Mouse (Mus musculus): ENCODE data around the gene Npr3. TPM values are rescaled to one million over a fixed set of nuclear protein-coding genes. Genes with fewer than 3 reads are reported as not detected.

The Npr3 gene
- not detected in 2 replicates for total RNA-seq (2015; ENCODE audit: low replicate concordance)
- total RNA-seq (2017; ENCODE audit: low replicate concordance) = not detected in 2 replicates

DNA sequence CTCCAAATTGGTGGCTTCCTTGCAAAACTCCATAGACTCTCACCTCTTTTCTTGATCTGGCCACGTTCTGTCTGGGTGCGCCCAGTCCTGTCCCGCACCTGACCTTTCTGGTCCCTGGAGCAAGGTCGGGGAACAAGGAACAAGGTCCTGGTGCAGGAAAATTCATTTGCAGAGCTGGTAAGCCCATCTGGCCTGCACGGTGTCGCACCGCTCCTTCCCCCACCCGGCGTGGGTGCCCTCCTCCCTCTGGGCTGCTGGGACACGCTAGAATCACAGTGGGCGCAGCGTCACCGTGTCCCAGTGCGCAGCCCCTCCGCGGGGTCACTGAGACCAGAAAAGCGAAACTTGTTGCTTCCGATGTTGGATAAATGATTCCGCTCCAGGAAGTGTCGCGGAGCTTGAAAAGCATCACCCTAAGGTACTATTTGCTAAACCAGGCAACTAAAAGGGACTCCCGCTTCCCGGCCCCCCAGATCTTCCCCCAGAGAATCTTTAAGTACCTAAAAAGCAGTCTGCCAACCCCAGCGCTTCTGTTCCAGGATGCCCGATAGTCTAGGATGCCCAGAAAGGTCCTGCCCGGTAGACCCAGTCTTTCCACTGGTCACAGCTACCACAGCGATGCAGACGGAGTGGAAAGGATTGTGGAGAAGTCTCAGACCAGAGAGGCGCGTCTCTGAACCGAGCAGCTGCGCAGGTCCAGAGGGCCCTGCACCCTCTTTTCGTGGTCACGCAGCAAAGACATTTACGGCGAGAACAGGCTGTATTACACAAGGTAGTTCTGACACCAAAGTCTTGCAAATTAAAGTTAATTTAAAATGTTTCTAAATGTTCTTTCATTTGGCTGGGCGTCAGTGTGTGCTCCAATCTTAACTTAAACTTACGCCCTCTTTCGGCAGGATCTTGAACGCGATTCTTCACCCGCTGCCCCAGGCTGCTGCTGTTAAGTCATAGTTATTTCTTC lies at the start of gene Npr3:
Gene Npr3, minus strand, starts transcription at position 717 of the 961 bp plus-strand sequence.
- ATAC-seq (replicated peaks; ENCODE audit: low FRiP score, poor library complexity, severe bottlenecking) = no peak

DNA sequence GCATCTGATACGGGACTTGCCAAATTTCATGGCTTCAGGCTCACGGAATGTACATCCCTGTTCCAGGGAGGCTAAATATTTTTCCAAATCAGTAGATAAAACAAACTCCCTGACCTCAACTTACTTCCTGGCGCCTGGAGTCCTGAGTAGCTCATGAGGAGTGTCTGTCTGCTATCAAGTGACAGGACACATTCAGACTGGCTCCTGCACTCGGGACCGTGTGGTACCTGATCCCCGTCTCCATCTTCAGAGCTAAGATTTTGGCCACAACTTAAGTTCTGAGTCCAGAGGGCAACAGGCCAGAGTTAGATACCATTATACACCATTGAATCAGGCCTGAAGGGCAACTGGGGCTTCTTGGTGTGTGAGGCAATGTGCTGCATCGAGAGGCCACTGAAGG lies 49.0 kb upstream of the Npr3 start:
- ATAC-seq (replicated peaks; ENCODE audit: low FRiP score, poor library complexity, severe bottlenecking) = no peak

DNA sequence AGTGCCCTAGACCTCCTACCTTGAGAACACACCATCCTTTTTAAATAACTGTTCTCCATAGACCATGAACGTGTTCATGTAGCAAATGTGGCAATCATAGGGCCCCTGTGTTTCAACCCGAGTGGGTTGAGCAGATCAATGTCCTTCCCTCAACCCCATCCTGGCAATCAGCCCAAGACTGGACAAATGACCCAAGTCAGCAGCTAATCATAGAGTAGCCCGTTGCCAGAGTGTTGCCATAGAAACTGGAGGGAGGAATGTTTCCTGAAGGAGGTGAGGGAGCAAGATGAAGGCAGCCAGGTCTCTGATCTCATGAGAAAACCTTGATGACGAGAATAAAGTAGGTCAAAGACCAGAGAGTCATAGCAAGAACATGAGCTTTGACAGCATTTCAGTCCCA lies 47.1 kb upstream of the Npr3 start:
- ATAC-seq (replicated peaks; ENCODE audit: low FRiP score, poor library complexity, severe bottlenecking) = no peak

DNA sequence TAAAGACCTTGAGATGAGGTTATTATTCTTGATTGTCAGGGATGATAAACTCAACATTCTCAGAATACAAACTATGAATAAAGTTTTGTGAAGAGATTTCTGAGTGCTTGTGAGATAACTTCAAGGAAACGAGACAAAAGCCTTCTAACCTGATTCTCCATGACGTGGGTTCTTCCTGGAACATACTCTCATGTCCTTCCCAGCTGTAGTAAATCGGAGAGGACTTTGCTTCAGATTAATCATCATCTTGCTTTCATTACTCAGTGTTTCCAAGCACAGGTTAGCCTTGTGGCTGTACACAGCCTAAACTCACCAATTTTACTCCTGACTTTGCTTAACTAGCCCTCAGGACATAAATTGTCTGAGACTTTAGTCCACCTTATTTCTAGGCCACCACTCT lies 45.1 kb upstream of the Npr3 start:
- no peak for ATAC-seq (replicated peaks; ENCODE audit: low FRiP score, poor library complexity, severe bottlenecking)

DNA sequence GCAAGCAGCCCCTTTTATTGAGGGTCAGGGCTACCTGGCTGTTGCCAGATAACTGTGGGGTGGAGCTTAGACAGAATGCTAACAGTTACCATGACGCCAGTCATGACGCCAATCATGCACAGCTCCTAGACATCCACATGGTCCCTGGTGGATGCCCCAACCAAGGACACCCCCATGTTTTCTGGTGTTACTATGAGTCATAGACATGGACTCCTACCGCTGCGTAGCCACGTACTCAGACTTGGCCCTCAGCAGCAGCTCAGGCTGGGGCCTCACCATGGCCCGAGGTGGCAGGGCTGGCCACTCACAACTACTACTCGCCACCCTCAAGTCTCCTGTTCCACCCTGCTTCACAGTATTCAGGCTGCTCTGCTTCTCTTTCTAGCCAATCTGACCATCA lies 44.1 kb upstream of the Npr3 start:
- no peak for ATAC-seq (replicated peaks; ENCODE audit: low FRiP score, poor library complexity, severe bottlenecking)

DNA sequence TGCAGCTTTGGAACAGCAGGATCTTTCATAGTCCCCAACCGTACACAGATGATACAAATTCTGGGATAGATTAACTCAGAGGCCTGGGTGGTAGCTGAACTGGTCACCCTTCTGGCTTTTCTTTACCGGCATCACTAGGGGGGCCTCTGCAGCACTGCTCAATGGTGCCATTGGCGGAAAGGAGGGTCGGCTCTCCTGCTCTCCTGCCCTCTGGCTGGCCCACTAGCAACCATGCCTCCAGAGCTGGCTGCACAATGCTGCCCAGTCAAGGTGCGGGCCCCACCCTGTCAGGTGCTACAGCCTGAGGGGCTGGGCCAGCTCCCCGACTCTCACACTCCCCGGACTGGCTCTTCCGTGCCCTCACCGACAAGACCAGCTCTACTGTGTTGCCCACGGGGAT lies 43.1 kb upstream of the Npr3 start:
- no peak for ATAC-seq (replicated peaks; ENCODE audit: low FRiP score, poor library complexity, severe bottlenecking)

DNA sequence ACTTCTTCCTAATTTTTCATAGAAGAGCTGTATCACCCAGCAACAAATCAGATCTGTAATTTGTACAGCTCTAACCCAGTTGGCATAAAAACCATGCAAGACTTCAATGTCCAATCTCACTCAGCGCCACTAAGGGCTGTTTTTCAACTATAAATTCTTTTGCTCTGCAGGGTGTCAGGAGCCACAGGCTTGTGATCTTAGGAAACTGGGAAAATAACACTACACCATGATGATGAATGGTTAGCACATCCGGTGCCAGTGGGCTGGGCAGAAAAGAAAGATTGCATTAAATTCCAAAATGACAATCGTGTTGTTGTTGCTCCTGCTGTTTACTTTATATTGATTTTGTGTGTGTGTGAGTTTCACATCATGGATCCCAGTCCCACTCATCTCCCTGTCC lies 42.4 kb upstream of the Npr3 start:
- ATAC-seq (replicated peaks; ENCODE audit: low FRiP score, poor library complexity, severe bottlenecking) = no peak

DNA sequence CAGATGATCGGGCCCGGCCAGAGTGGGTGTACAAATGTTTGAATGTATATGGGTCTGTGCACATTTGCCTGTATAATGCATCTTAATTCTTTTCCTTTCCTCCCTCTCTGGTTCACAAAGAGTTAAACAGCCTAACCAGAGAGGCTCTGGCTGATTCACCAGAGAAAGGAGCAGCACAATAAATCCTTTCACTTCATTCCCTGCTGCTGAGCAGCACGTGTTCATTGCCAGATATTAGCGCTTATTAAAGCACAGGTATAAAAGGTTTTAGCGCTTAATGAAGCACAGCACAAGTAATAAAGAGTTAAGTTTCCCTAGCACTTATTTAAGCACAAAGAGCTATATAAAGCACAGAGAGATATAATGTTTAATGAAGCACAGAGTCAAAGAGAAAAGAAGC lies 33.8 kb upstream of the Npr3 start:
- no peak for ATAC-seq (replicated peaks; ENCODE audit: low FRiP score, poor library complexity, severe bottlenecking)

DNA sequence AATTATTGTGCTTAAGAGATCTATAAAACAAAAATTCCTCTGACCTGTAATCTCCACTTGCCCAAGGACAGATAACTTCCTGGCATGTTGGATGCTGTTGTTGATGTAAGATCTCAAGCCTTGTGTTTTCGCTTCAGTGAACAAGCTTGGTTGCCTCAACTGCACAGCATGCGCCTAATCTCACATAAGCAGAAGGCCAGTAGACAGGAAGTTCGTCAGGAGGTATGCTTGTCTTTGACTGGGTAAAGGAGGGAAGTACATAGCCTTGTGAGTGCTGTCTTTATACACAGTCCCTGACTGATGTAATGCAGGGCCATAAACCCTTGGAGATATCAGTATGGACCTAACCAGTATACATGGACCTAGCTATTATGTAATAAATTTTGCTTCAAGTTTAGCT lies 20.7 kb upstream of the Npr3 start:
- ATAC-seq (replicated peaks; ENCODE audit: low FRiP score, poor library complexity, severe bottlenecking) = no peak

DNA sequence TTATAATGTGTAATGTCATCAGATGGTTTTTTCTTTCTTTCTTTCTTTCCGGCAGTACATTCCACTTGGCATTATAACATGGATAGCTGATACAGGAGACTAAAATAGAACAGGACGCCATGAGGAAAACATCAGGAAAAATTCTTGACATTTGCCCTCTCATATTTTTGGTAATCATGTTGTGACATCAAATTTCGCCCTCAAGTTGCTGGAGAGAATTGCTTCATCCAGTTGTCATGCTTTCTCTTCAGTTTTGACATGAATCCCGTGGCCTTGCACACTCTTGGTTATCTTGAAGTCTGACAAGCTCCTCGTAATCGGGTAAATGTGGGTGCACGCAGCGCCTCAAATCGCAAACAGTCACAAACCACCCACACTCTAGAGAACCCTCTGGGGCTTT lies 7.0 kb upstream of the Npr3 start:
- no peak for ATAC-seq (replicated peaks; ENCODE audit: low FRiP score, poor library complexity, severe bottlenecking)

DNA sequence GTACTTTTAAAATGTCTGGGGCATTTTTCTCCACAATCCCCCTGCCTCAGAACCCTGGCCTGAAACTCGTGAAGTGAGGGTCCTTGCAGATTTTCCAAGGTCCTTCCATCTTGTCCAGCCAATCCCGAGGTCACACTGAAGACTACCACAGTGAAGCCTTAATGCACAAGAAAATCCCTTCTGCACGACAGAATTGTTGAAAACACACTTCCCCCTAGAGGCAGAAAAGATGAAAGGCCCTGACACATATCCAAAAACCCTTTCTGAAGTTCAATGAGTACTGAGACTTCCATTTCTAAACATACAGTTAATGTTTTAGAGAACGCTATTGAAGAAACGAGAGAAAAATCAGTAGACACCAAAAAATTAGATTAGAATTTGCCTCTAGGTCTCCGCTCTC lies 2.8 kb upstream of the Npr3 start:
- ATAC-seq (replicated peaks; ENCODE audit: low FRiP score, poor library complexity, severe bottlenecking) = no peak

DNA sequence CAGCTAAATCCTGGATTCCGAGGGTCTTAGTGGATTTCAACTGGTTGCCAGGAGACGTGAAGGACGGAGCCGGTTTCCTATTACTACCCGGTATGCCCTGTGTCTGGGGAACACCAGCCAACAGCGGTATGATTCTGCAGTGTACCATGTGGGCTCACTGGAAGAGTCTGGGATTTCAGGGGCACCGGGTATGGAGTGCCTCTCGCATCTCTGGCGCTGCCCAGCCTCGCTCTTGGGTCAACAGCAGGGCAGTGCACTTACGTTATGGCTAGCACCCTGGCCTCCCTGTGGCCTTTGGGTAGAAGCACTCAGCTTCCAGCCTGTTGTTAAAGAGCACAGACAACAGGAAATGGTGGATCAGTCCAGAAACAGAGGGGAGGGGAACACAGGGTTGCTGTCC lies 1.1 kb upstream of the Npr3 start:
- ATAC-seq (replicated peaks; ENCODE audit: low FRiP score, poor library complexity, severe bottlenecking) = no peak

DNA sequence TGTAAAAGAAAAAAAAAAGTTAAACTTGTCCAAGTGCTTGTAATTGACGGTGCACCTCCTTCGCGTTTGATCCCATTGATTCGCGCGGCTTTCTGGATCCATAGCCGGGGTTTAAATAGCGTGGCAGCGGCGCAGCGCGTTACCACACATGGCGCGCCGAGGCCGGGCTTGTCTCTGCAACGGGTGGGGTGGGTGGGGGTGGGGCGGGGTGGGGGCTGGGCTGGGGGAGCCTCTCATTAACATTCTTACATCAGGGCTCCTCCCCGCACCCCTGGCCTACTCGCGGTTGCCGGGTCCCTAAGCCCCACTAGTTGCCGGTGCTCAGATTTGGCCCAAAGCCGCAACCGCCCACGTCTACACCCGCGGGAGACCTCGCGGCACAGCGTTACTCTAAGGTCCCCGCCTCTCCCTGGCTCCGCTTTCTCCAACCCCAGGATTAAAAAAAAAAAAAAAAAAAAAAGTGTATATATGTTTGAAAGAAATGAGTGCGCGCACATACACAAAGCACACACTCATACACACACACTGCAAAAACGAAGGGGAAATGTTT lies 991 bp downstream of the Npr3 start:
- ATAC-seq (replicated peaks; ENCODE audit: low FRiP score, poor library complexity, severe bottlenecking) = no peak

DNA sequence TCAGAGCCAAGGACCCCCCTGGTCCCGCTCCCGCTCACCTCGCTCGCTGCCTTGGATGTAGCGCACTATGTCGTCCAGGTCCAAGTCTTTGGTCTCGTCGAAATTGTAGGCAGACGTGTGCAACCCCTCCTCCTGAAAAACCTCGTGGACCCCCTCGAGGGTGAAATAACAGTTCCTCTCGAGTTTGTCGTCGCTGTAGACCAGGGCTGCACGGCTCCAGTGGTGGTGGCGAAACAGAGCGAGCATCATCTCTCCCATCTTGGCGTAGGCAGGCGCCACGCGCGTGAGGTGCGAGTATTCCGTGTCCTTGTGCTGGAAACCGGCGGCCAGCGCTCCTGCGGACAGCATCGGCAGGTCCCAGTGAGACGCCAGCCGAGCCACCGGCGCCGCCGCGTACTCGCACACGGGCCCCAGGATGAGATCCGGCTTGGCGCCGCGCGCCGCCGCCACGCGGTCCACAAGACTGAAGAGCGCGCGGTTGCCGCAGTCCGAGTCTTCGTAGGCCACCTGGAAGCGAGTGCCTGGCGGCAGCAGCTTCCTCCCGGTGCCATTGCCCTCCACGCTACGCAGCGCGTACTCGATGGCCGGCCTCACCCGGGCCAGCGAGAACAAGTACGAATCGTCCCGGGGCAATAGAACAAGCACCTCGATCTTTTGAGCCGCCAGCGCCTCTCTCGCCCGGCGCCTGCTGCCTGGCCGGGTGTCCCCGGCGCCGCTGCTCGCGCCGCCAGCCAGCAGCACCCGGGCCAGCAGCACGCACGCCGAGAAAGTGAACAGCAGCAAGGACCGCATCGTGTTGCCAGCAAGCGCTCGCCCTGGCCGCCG lies 2.0 kb downstream of the Npr3 start:
- ATAC-seq (replicated peaks; ENCODE audit: low FRiP score, poor library complexity, severe bottlenecking) = no peak

DNA sequence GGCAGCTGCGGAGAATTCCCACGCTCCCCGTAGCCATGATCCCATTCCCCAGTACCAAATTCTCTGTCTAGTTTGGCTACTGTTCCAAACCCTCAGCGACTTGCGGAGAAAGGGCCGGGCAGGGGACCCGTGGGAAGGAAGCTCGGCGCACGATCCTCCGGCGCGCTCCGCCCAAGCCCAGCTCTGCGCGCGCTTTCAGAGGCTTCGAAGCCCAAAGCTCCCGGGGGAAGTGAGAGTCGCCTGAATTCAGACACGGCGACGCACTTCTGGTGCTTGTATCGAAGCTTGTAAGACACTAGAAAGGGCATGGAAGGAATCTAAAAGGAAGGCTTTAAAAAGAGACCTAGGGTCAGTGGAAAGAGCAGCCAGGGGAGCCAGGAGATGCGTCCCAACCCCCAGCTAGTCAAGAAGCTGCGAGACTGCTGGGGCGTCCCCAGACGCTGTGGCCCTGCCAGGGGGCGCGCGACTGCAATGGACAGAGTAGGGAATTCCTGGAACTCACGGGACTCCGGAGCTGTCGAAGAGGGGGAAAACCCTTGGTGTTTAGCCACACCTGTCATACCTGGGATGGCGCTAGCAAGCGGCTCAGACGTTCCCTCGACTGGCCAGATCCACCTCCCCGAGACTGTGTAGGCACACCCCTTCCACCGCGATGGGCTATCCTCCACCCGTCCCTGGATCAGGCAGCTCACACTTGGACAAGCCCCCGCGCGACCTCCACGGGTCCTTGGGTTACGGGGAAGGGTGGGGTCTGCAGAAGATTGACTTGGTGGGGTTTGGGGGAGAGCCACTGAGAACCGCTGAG lies 2.8 kb downstream of the Npr3 start:
- ATAC-seq (replicated peaks; ENCODE audit: low FRiP score, poor library complexity, severe bottlenecking) = no peak; the same call in 1 of the 2 replicates

DNA sequence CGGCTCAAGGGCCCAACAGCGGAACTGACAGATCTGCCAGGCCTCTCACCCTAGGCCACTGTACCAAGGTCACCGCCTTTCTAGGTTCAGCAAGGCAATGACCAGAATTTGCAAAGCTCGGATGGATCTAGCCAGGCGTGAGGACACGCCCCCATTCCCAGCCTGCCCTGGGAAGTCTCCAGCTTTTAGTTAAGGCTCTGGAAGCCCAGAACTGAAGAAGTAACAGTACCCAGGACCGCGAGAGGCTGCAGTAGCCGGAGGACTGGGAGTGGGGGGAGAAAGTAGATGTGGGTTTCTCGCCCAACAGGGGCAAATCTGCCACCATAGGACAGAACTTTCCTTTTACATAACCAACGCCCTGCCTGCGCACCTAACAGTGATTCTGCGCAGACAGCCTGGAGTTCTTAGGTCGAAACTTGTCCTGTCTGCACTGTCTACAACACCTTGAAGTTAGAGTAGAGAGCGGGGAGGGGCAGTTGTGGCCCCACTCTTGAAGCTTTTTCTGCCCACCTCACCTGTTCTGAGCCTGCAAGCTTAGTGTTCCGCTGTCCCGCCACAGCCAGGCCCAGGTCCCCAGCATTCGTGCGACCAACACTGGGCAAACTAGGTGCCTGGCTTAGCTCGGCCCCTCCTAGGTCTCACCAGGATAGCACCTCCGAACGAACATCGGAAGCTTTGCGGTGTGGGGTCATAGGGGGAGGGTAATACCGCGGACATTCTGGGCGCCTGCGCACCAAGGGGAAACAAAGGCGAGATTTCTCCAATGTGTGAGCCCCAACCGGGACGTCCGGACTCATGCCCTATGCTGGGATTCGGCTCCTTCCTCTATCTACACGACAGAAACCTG lies 3.7 kb downstream of the Npr3 start:
- no peak for ATAC-seq (replicated peaks; ENCODE audit: low FRiP score, poor library complexity, severe bottlenecking)

DNA sequence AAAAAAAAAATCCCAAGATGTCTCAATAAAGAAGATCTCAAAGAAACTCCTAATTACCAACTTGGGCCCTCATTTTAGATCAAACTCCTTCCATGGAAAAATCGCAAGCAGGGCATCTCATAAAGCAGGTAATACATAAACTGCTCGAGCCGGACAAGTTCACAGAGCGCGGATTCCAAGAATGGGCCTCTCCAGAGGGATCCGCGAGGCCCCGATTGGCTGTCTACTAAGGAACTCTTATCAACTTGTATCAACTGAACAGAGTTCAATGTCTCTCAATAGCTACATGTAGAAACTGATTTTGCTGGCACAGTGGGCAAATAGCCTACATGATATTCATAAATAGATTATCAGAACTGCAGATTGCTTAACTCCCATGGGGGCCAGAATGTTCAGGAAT lies 9.5 kb downstream of the Npr3 start:
- ATAC-seq (replicated peaks; ENCODE audit: low FRiP score, poor library complexity, severe bottlenecking) = no peak

DNA sequence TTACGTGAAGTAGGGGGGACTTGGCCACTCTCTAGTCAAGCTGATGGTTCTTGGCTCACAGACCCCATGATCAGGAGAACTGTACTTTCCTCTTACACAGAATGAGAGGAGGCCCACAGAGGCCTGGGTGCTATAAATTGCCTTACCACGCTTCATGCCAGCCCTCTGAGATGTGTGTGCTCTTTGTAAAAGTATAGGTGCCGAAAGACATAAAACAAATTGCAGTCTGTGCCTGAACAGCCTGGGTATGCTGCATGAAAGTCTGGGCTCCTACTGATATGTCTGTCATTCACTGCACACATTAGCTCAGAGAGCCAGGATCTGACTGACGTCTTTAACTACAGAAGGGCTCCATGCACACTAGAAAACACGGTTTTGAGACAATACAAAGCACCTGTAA lies 9.9 kb downstream of the Npr3 start:
- ATAC-seq (replicated peaks; ENCODE audit: low FRiP score, poor library complexity, severe bottlenecking) = no peak

DNA sequence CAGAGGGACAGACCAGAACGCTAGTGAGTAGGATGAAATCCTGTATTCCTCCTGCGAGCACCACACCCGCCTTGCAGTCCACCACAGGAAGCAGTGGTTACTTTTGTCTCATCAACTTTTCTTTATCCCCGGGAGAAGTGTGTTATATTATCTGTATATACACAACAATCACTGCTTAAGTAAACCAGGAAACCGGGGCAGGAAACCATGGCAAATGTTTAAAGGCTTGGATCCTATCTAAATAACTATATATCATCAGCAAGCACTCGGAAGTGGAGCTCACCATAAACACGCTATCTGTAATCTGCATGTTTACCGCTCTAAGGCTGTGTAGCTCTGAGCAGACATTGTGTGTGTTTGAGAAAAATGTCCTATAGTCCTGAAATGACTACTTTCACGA lies 13.1 kb downstream of the Npr3 start:
- ATAC-seq (replicated peaks; ENCODE audit: low FRiP score, poor library complexity, severe bottlenecking) = no peak
